Mouse (Mus musculus): ENCODE results near the gene Rbm6. TPM values are rescaled to one million over a fixed set of nuclear protein-coding genes. Genes with fewer than 3 reads are reported as not detected.

Gene Rbm6
- polyA plus RNA-seq, 1 experiment from 2014 or later, result 48.8 TPM

DNA sequence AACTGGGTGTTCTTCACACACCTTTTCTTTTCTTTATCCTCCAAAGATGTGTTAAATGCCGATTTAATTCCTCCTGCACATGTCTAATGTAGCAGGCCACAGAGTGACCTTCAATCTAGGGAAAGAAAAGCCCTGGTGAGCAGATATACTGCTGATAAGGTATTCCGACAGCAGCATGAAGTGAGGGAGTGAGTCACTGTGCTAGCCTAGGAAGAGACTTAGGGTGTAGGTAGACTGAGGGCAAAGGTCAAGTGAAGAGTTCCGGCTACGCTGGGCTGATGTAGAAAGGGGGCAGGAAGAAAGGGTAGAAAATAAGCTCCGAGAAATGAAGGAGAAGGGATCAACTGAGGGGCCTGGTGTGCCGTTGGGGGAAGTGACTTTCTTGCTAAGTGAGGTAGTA, 17.2 kb upstream of the Rbm6 start:
- 72% methylated on average over 6 of the region's 6 CpGs for WGBS
- Histone ChIP-seq H3K9me3 (replicated peaks; ENCODE audit: control insufficient read depth, low read length) (no peaks in the 10 kb centered on the region), H3K4me1 (ENCODE audit: control insufficient read depth, insufficient read depth, low read length) (peaks cover 4% of the 10 kb centered on the region; the same call in 1 of the 2 replicates), H3K4me2 (ENCODE audit: low read depth, low read length) (no peak overlapping the region), H3K27ac (ENCODE audit: low read length) (no peak overlapping the region), H3K9ac (ENCODE audit: low read length) (no peak overlapping the region), H3K4me3 (ENCODE audit: low read length) (no peak overlapping the region), H3K27me3 (ENCODE audit: control insufficient read depth, insufficient read depth, low read length) (no peaks in the 10 kb centered on the region), H3K36me3 (ENCODE audit: control insufficient read depth, insufficient read depth) (no peaks in the 10 kb centered on the region)
- no peak for ATAC-seq (replicated peaks; ENCODE audit: extremely low read depth, insufficient read depth, low FRiP score)

- Histone ChIP-seq H3K27me3 (ENCODE audit: control insufficient read depth, insufficient read depth, low read length) (no peaks in the 10 kb centered on the region), H3K9ac (ENCODE audit: low read length) (peak overlapping the region; percentile 88), H3K9me3 (replicated peaks; ENCODE audit: control insufficient read depth, low read length) (no peaks in the 10 kb centered on the region), H3K4me1 (ENCODE audit: control insufficient read depth, insufficient read depth, low read length) (peaks cover 4% of the 10 kb centered on the region; the same call in 1 of the 2 replicates), H3K4me2 (ENCODE audit: low read depth, low read length) (peak overlapping the region; percentile 95), H3K36me3 (ENCODE audit: control insufficient read depth, insufficient read depth) (no peaks in the 10 kb centered on the region), H3K4me3 (ENCODE audit: low read length) (peak overlapping the region; percentile 93), H3K27ac (ENCODE audit: low read length) (peak overlapping the region; percentile 70)
- peak; percentile 58 for ATAC-seq (replicated peaks; ENCODE audit: extremely low read depth, insufficient read depth, low FRiP score)
- under 1% methylated on average over 18 of the region's 18 CpGs for WGBS
These were observed 15.3 kb upstream of the Rbm6 start for GRCm38 (mm10) chr9:107888267-107888850.

DNA sequence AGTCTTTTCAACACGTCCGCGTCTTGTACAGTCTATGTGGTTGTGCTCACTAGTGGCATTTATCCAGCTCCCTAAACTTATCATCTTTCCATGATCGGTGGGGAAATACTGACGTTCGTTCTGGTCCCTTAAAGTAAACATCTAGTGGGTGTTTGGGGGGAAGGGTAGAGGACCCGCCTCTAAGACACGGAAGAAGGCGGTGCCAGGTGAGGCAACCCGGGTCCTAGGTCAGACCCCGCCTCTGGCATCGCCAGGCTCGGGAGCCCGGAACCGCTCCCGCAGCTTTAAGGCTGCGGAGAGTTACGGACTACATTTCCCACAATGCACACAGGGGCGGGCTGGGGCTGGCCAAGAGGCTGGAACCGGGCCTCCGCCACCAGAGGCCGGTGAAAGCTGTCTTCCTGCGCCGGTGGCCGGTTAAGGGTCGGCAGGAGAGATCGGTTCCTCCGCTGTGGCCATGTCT, 14.8 kb upstream of the Rbm6 start, which contains the start of gene Mon1a:
TSS of gene Mon1a (plus strand) at position 348 of the 463 bp plus-strand sequence.
- Histone ChIP-seq H3K27me3 (ENCODE audit: control insufficient read depth, insufficient read depth, low read length) (no peaks in the 10 kb centered on the region), H3K9ac (ENCODE audit: low read length) (peak within 1 kb of the TSS; percentile 88), H3K36me3 (ENCODE audit: control insufficient read depth, insufficient read depth) (no peaks in the 10 kb centered on the region), H3K4me1 (ENCODE audit: control insufficient read depth, insufficient read depth, low read length) (peaks cover 4% of the 10 kb centered on the region; the same call in 1 of the 2 replicates), H3K9me3 (replicated peaks; ENCODE audit: control insufficient read depth, low read length) (no peaks in the 10 kb centered on the region), H3K4me3 (ENCODE audit: low read length) (peak within 1 kb of the TSS; percentile 93), H3K4me2 (ENCODE audit: low read depth, low read length) (peak within 1 kb of the TSS; percentile 95), H3K27ac (ENCODE audit: low read length) (peak within 1 kb of the TSS; percentile 70)
- WGBS, result under 1% methylated on average over 28 of the region's 28 CpGs
- peak; percentile 98 for ATAC-seq (replicated peaks; ENCODE audit: extremely low read depth, insufficient read depth, low FRiP score)

DNA sequence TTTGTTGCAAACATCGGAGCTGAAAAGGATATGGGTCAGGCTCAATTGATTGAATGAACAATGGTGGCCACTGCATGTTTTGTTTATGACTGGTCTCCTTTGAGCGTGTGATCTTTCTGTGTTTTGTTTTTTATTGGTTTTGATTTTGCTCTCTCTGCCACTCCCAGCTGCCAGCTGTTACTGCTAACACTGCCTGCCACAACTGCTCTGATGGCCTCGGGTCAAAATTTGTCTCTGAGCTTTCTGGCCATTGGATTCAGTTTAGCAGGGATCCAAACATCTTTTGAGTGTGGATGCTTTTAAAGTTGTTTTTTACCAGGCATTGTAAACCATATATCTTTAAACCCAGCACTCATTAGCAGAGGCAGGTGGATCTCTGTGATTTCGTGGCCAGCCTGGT, 7.4 kb upstream of the Rbm6 start:
- Histone ChIP-seq H3K9ac (ENCODE audit: low read length) (no peak overlapping the region), H3K4me2 (ENCODE audit: low read depth, low read length) (no peak overlapping the region), H3K27ac (ENCODE audit: low read length) (no peak overlapping the region), H3K27me3 (ENCODE audit: control insufficient read depth, insufficient read depth, low read length) (no peaks in the 10 kb centered on the region), H3K4me3 (ENCODE audit: low read length) (no peak overlapping the region), H3K4me1 (ENCODE audit: control insufficient read depth, insufficient read depth, low read length) (no peaks in the 10 kb centered on the region), H3K36me3 (ENCODE audit: control insufficient read depth, insufficient read depth) (no peaks in the 10 kb centered on the region), H3K9me3 (replicated peaks; ENCODE audit: control insufficient read depth, low read length) (no peaks in the 10 kb centered on the region)
- 64% methylated on average over 4 of the region's 4 CpGs for WGBS
- ATAC-seq (replicated peaks; ENCODE audit: extremely low read depth, insufficient read depth, low FRiP score), result no peak

- Histone ChIP-seq H3K27ac (ENCODE audit: low read length) (peak overlapping the region; percentile 96), H3K27me3 (ENCODE audit: control insufficient read depth, insufficient read depth, low read length) (no peaks in the 10 kb centered on the region), H3K9ac (ENCODE audit: low read length) (peak overlapping the region; percentile 98), H3K4me3 (ENCODE audit: low read length) (peak overlapping the region; percentile 95), H3K4me1 (ENCODE audit: control insufficient read depth, insufficient read depth, low read length) (peaks cover 15% of the 10 kb centered on the region), H3K36me3 (ENCODE audit: control insufficient read depth, insufficient read depth) (no peaks in the 10 kb centered on the region), H3K9me3 (replicated peaks; ENCODE audit: control insufficient read depth, low read length) (no peaks in the 10 kb centered on the region), H3K4me2 (ENCODE audit: low read depth, low read length) (peak overlapping the region; percentile 92)
- ATAC-seq (replicated peaks; ENCODE audit: extremely low read depth, insufficient read depth, low FRiP score), result peak; percentile 99
- WGBS, result under 1% methylated on average over 79 of the region's 80 CpGs
These were observed 513 bp downstream of the Rbm6 start for GRCm38 (mm10) chr9:107872350-107873098.

GRCm38 (mm10) chr9:107866081-107866480, 7.0 kb downstream of the Rbm6 start:
- 93% methylated on average over 2 of the region's 2 CpGs for WGBS
- no peaks in the 10 kb centered on the region for H3K9me3 ChIP-seq (replicated peaks; ENCODE audit: control insufficient read depth, low read length)
- ATAC-seq (replicated peaks; ENCODE audit: extremely low read depth, insufficient read depth, low FRiP score), result no peak
- peaks cover 5% of the 10 kb centered on the region for H3K4me1 ChIP-seq (ENCODE audit: control insufficient read depth, insufficient read depth, low read length)
- no peak overlapping the region for H3K27ac ChIP-seq (ENCODE audit: low read length)
- no peak overlapping the region for H3K4me3 ChIP-seq (ENCODE audit: low read length)
- H3K36me3 ChIP-seq (ENCODE audit: control insufficient read depth, insufficient read depth), result no peaks in the 10 kb centered on the region; the same call in 1 of the 2 replicates
- H3K27me3 ChIP-seq (ENCODE audit: control insufficient read depth, insufficient read depth, low read length), result no peaks in the 10 kb centered on the region
- no peak overlapping the region for H3K4me2 ChIP-seq (ENCODE audit: low read depth, low read length)
- no peak overlapping the region for H3K9ac ChIP-seq (ENCODE audit: low read length)

DNA sequence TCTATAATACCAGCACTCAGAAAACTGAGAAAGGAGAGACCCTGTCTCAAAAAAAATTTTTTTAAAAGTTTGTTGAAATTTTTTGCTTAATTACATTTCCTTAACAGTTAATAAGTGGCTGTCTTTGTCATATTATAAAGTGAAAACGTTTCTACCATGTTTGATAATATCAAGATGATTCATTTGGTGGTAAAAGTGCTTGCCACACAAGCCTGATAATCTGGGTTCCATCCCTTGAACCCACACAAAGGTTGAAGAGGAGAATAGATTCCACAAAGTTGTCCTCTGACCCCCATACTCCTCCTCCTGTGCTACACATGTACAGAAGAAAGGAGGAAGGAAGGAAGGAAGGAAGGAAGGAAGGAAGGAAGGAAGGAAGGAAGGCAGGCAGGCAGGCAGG, 8.5 kb downstream of the Rbm6 start:
- Histone ChIP-seq H3K36me3 (ENCODE audit: control insufficient read depth, insufficient read depth) (no peaks in the 10 kb centered on the region; the same call in 1 of the 2 replicates), H3K4me3 (ENCODE audit: low read length) (no peak overlapping the region), H3K9me3 (replicated peaks; ENCODE audit: control insufficient read depth, low read length) (no peaks in the 10 kb centered on the region), H3K4me1 (ENCODE audit: control insufficient read depth, insufficient read depth, low read length) (peaks cover 2% of the 10 kb centered on the region; the same call in 1 of the 2 replicates), H3K4me2 (ENCODE audit: low read depth, low read length) (no peak overlapping the region), H3K27ac (ENCODE audit: low read length) (no peak overlapping the region), H3K9ac (ENCODE audit: low read length) (no peak overlapping the region), H3K27me3 (ENCODE audit: control insufficient read depth, insufficient read depth, low read length) (no peaks in the 10 kb centered on the region)
- 60% methylated on average over 1 of the region's 1 CpGs for WGBS
- no peak for ATAC-seq (replicated peaks; ENCODE audit: extremely low read depth, insufficient read depth, low FRiP score)

- no peaks in the 10 kb centered on the region for H3K9me3 ChIP-seq (replicated peaks; ENCODE audit: control insufficient read depth, low read length)
- no peak overlapping the region for H3K4me3 ChIP-seq (ENCODE audit: low read length)
- 68% methylated on average over 3 of the region's 3 CpGs for WGBS
- H3K4me2 ChIP-seq (ENCODE audit: low read depth, low read length), result no peak overlapping the region
- H3K9ac ChIP-seq (ENCODE audit: low read length), result no peak overlapping the region
- no peak for ATAC-seq (replicated peaks; ENCODE audit: extremely low read depth, insufficient read depth, low FRiP score)
- H3K36me3 ChIP-seq (ENCODE audit: control insufficient read depth, insufficient read depth), result peaks cover 8% of the 10 kb centered on the region; the same call in 1 of the 2 replicates
- no peaks in the 10 kb centered on the region for H3K27me3 ChIP-seq (ENCODE audit: control insufficient read depth, insufficient read depth, low read length)
- H3K4me1 ChIP-seq (ENCODE audit: control insufficient read depth, insufficient read depth, low read length), result peaks cover 6% of the 10 kb centered on the region; the same call in 1 of the 2 replicates
- H3K27ac ChIP-seq (ENCODE audit: low read length), result no peak overlapping the region
These were observed 14.7 kb downstream of the Rbm6 start for GRCm38 (mm10) chr9:107858343-107858742.

DNA sequence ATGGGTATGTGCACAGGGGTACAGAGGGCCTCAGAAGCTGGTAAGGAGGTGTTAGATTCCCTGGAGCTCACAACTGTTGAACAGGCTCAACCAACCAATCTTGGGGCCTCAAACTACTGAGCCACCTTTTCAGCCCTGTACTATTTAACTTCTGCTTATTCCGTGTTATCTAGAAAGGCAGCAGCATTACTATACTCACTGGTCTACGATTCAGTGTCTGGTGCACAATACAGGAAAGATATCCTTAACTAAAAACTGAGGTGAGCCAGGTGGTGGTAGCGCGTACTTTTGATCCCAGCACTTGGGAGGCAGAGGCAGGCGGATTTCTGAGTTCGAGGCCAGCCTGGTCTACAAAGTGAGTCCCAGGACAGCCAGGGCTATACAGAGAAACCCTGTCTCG, 24.1 kb downstream of the Rbm6 start:
- Histone ChIP-seq H3K36me3 (ENCODE audit: control insufficient read depth, insufficient read depth) (peaks cover 27% of the 10 kb centered on the region), H3K4me1 (ENCODE audit: control insufficient read depth, insufficient read depth, low read length) (no peaks in the 10 kb centered on the region), H3K9me3 (replicated peaks; ENCODE audit: control insufficient read depth, low read length) (no peaks in the 10 kb centered on the region), H3K27ac (ENCODE audit: low read length) (no peak overlapping the region), H3K27me3 (ENCODE audit: control insufficient read depth, insufficient read depth, low read length) (no peaks in the 10 kb centered on the region), H3K4me2 (ENCODE audit: low read depth, low read length) (no peak overlapping the region), H3K9ac (ENCODE audit: low read length) (no peak overlapping the region), H3K4me3 (ENCODE audit: low read length) (no peak overlapping the region)
- no peak for ATAC-seq (replicated peaks; ENCODE audit: extremely low read depth, insufficient read depth, low FRiP score)
- 97% methylated on average over 7 of the region's 7 CpGs for WGBS
